Mouse (Mus musculus): Measurements from ENCODE around the gene Fgf15. TPM values are rescaled to one million over a fixed set of nuclear protein-coding genes. Genes with fewer than 3 reads are reported as not detected.

The Fgf15 gene
- total RNA-seq, 1 experiment = 10.8 TPM

DNA sequence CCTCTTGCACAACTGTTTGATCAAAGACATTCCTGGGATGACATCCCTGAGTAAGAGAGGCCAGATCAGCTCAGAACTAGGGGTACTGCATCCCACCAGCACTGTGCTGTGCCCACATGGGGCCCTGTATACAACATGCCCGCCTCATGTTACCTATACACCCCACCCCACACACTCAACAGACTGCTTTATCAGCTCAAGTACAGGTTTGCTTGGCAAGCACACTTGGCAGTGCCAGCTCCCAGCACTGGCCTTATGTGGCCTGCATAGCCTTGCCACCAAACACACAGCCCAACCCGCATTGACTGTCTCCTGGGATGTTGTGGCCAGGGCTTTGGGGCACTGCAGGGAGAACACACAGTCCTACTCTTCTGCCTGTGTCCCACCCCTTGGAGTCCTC lies 31.3 kb downstream of the Fgf15 start:
- Histone ChIP-seq H3K9me3 (ENCODE audit: control insufficient read depth, insufficient read depth, low read depth, low read length) (no peaks in the 10 kb centered on the region), H3K36me3 (ENCODE audit: control insufficient read depth, insufficient read depth, low read length, poor library complexity, severe bottlenecking) (peaks cover 6% of the 10 kb centered on the region), H3K4me1 (ENCODE audit: control insufficient read depth in 2 of 2, insufficient read depth in 2 of 2, low read length in 2 of 2, poor library complexity in 1 of 2) (peaks cover 0 to 4% of the 10 kb centered on the region in 2 experiments; a peak in 1 of 4 replicates), H3K4me3 (ENCODE audit: insufficient read depth in 1 of 2, low read depth in 1 of 2, low read length in 2 of 2, poor library complexity in 1 of 2, severe bottlenecking in 1 of 2) (no peak overlapping the region), H3K27ac (ENCODE audit: insufficient read depth, low read depth, low read length, poor library complexity, severe bottlenecking) (no peak overlapping the region), H3K9ac (ENCODE audit: insufficient read depth, low read depth, low read length, poor library complexity, severe bottlenecking) (no peak overlapping the region)
- no peak for TF ChIP-seq CHD2 (IDR thresholded peaks at IDR 0.05; ENCODE audit: low read depth, low read length)
- TF ChIP-seq ZNF384 (IDR thresholded peaks at IDR 0.05; ENCODE audit: low read depth, low read length) = no peak
- TF ChIP-seq MAFK (IDR thresholded peaks at IDR 0.05; ENCODE audit: insufficient read depth, low read depth, low read length) = no peak
- TF ChIP-seq HCFC1 (IDR thresholded peaks at IDR 0.05; ENCODE audit: borderline replicate concordance, insufficient read depth, low read length) = no peak
- no peak for TF ChIP-seq ZC3H11A (IDR thresholded peaks at IDR 0.05; ENCODE audit: borderline replicate concordance, low read depth, low read length)
- in situ Hi-C loops (cut with MboI; ENCODE audit: low sequenced_read_pairs in 2 of 2, unreplicated experiment in 2 of 2) = no loop called here
- DNase-seq (ENCODE audit: low read depth, low spot score) = no peak

- no peak for DNase-seq (ENCODE audit: low read depth, low spot score)
- Histone ChIP-seq H3K9ac (ENCODE audit: insufficient read depth, low read depth, low read length, poor library complexity, severe bottlenecking) (no peak overlapping the region), H3K36me3 (ENCODE audit: control insufficient read depth, insufficient read depth, low read length, poor library complexity, severe bottlenecking) (peaks cover 12% of the 10 kb centered on the region), H3K4me1 (ENCODE audit: control insufficient read depth in 2 of 2, insufficient read depth in 2 of 2, low read length in 2 of 2, poor library complexity in 1 of 2) (peaks cover 0 to 4% of the 10 kb centered on the region in 2 experiments; a peak in 1 of 4 replicates), H3K9me3 (ENCODE audit: control insufficient read depth, insufficient read depth, low read depth, low read length) (no peaks in the 10 kb centered on the region), H3K27ac (ENCODE audit: insufficient read depth, low read depth, low read length, poor library complexity, severe bottlenecking) (no peak overlapping the region), H3K4me3 (ENCODE audit: insufficient read depth in 1 of 2, low read depth in 1 of 2, low read length in 2 of 2, poor library complexity in 1 of 2, severe bottlenecking in 1 of 2) (no peak overlapping the region)
- in situ Hi-C loops (cut with MboI; ENCODE audit: low sequenced_read_pairs in 2 of 2, unreplicated experiment in 2 of 2) = no loop called here
- TF ChIP-seq CHD2 (IDR thresholded peaks at IDR 0.05; ENCODE audit: low read depth, low read length) (no peak), MAFK (IDR thresholded peaks at IDR 0.05; ENCODE audit: insufficient read depth, low read depth, low read length) (no peak), HCFC1 (IDR thresholded peaks at IDR 0.05; ENCODE audit: borderline replicate concordance, insufficient read depth, low read length) (no peak), ZNF384 (IDR thresholded peaks at IDR 0.05; ENCODE audit: low read depth, low read length) (no peak), ZC3H11A (IDR thresholded peaks at IDR 0.05; ENCODE audit: borderline replicate concordance, low read depth, low read length) (no peak)
These were observed 31.9 kb downstream of the Fgf15 start for GRCm38 (mm10) chr7:144928009-144928888.

DNA sequence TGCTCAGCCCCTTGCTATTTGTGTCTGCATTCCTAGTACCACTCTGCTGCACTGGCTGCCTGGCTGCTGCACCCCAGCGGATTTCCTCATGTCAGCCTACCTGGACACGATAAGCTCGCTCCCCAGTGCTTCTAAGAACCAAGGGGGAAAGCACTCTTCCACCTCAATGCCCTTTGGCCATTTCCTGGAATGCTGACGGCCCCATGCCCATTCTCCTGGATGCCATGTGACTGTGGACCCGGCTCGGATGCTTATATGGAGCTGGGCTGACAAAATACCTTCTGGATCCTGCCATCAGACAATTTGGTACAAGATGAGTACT lies 32.5 kb downstream of the Fgf15 start:
- peaks cover 0 to 4% of the 10 kb centered on the region in 2 experiments; a peak in 1 of 4 replicates for H3K4me1 ChIP-seq (ENCODE audit: control insufficient read depth in 2 of 2, insufficient read depth in 2 of 2, low read length in 2 of 2, poor library complexity in 1 of 2)
- TF ChIP-seq HCFC1 (IDR thresholded peaks at IDR 0.05; ENCODE audit: borderline replicate concordance, insufficient read depth, low read length) (no peak), MAFK (IDR thresholded peaks at IDR 0.05; ENCODE audit: insufficient read depth, low read depth, low read length) (no peak), ZNF384 (IDR thresholded peaks at IDR 0.05; ENCODE audit: low read depth, low read length) (no peak), ZC3H11A (IDR thresholded peaks at IDR 0.05; ENCODE audit: borderline replicate concordance, low read depth, low read length) (no peak), CHD2 (IDR thresholded peaks at IDR 0.05; ENCODE audit: low read depth, low read length) (no peak)
- peaks cover 18% of the 10 kb centered on the region for H3K36me3 ChIP-seq (ENCODE audit: control insufficient read depth, insufficient read depth, low read length, poor library complexity, severe bottlenecking)

DNA sequence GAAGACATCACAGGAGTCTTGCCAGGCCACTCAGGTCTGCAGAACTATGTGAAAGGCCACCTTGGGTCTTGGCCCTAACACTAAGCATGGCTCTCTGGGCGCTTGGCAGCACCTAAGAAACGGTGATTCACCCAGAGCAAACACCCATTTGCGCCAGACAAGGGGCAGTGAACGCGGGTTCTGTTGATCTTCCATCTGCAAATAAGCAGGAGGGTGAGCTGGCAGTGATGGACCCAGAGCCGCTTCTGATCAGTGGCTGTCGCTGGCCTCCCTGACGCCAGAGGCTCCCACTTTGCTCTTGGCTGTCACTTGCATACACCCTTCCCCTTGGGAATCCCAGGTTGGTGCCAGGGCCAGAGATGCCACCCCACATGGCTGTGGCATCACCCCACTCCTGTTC lies 33.2 kb downstream of the Fgf15 start:
- in situ Hi-C loops (cut with MboI; ENCODE audit: low sequenced_read_pairs in 2 of 2, unreplicated experiment in 2 of 2) = no loop called here
- no peaks in the 10 kb centered on the region for H3K9me3 ChIP-seq (ENCODE audit: control insufficient read depth, insufficient read depth, low read depth, low read length)
- no peak for DNase-seq (ENCODE audit: low read depth, low spot score)

More for the DNA sequence above, 32.5 kb downstream of the Fgf15 start:
- Histone ChIP-seq H3K4me3 (ENCODE audit: insufficient read depth in 1 of 2, low read depth in 1 of 2, low read length in 2 of 2, poor library complexity in 1 of 2, severe bottlenecking in 1 of 2) (no peak overlapping the region), H3K9me3 (ENCODE audit: control insufficient read depth, insufficient read depth, low read depth, low read length) (no peaks in the 10 kb centered on the region), H3K27ac (ENCODE audit: insufficient read depth, low read depth, low read length, poor library complexity, severe bottlenecking) (no peak overlapping the region), H3K9ac (ENCODE audit: insufficient read depth, low read depth, low read length, poor library complexity, severe bottlenecking) (no peak overlapping the region)
- in situ Hi-C loops (cut with MboI; ENCODE audit: low sequenced_read_pairs in 2 of 2, unreplicated experiment in 2 of 2) = no loop called here
- no peak for DNase-seq (ENCODE audit: low read depth, low spot score)

More for the DNA sequence above, 33.2 kb downstream of the Fgf15 start:
- peaks cover 0 to 4% of the 10 kb centered on the region in 2 experiments; a peak in 1 of 4 replicates for H3K4me1 ChIP-seq (ENCODE audit: control insufficient read depth in 2 of 2, insufficient read depth in 2 of 2, low read length in 2 of 2, poor library complexity in 1 of 2)
- no peak overlapping the region for H3K4me3 ChIP-seq (ENCODE audit: insufficient read depth in 1 of 2, low read depth in 1 of 2, low read length in 2 of 2, poor library complexity in 1 of 2, severe bottlenecking in 1 of 2)
- H3K27ac ChIP-seq (ENCODE audit: insufficient read depth, low read depth, low read length, poor library complexity, severe bottlenecking) = no peak overlapping the region
- TF ChIP-seq HCFC1 (IDR thresholded peaks at IDR 0.05; ENCODE audit: borderline replicate concordance, insufficient read depth, low read length) (no peak), MAFK (IDR thresholded peaks at IDR 0.05; ENCODE audit: insufficient read depth, low read depth, low read length) (no peak), CHD2 (IDR thresholded peaks at IDR 0.05; ENCODE audit: low read depth, low read length) (no peak)
- H3K36me3 ChIP-seq (ENCODE audit: control insufficient read depth, insufficient read depth, low read length, poor library complexity, severe bottlenecking) = peaks cover 25% of the 10 kb centered on the region
- H3K9ac ChIP-seq (ENCODE audit: insufficient read depth, low read depth, low read length, poor library complexity, severe bottlenecking) = no peak overlapping the region

Data from ES-E14 (cell line).